Mouse (Mus musculus) skeletal muscle tissue, postnatal 0 days (tissue): ENCODE measurements around the gene Ccdc173. TPM values are rescaled to one million over a fixed set of nuclear protein-coding genes. Genes with fewer than 3 reads are reported as not detected.

Experiments used
- polyA plus RNA-seq: library from polyadenylated mRNA; unstranded; fragments of >200 nt; fragmentation: Nextera tagmentation; extraction: Ambion mirVana; gene quantifications from 2 replicates; pipeline ENCODE4 v1.2.1, GENCODE M21; 2015

Ccdc173 gene
- 0.73 and 0.83 TPM in 2 replicates for polyA plus RNA-seq

GRCm38 (mm10) chr2:69789429-69790069 is at the start of gene Ccdc173, which contains the start of gene Phospho2:
TSS of gene Ccdc173 (minus strand) at chr2:69789575.
TSS of gene Phospho2 (plus strand) at chr2:69789623.

GRCm38 (mm10) chr2:69821711-69822110 is 32.3 kb upstream of the Ccdc173 start, which contains the start of gene Klhl23:
TSS of gene Klhl23 (plus strand) at chr2:69821944.

GRCm38 (mm10) chr2:69722273-69722649 is 67.1 kb downstream of the Ccdc173 start, which contains the start of gene Ppig:
TSS of gene Ppig (plus strand) at chr2:69722545.

DNA sequence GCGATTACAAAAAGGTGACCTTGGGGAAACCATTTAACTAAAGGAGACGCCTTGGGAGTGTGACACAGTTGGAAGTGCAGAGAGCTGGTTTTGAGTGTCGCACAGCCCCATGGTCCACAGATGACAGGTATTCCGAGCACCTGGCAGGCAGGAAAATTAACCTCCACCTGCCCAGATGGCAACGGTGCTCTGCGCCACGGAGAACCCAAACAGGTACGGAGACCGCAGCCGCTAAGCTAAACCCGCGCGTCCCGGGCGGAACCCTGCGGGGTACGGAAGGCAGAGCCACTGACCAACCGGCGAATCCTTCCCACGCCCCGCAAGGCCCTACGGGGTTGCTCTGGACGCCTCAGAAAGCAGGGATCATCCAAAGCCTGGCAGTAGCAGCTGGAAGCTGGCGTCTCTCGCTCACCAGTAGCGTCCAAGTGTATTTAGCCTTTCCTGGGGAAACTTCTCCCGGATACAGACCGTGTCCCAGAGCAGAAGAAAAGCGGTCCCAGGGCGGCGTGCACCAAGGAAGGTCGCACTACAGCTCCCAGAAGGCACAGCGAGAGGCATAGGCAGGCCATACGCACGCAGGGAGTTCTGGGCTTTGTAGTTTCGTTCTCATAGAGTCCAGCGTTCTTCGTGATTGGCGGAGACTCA is 76.3 kb downstream of the Ccdc173 start, which contains the start of gene Fastkd1:
Gene Fastkd1, minus strand, starts transcription at position 536 of the 645 bp plus-strand sequence.

Other genes with a start within 250 kb of the Ccdc173 start
- 0.03 TPM in 1 of 2 replicates, not detected in the other for gene Lrp2, start 203.5 kb downstream of the Ccdc173 start, polyA plus RNA-seq
- 10.9 and 11.5 TPM in 2 replicates for gene Bbs5, start 142.4 kb downstream of the Ccdc173 start, polyA plus RNA-seq
- 254 and 281 TPM in 2 replicates for gene Klhl41, start 119.5 kb downstream of the Ccdc173 start, polyA plus RNA-seq
- gene Fastkd1, start 76.1 kb downstream of the Ccdc173 start, polyA plus RNA-seq = 11.2 and 12.9 TPM in 2 replicates
- gene Ppig, start 67.0 kb downstream of the Ccdc173 start, polyA plus RNA-seq = 84.2 and 89.0 TPM in 2 replicates
- gene Phospho2, start within 50 bp of the Ccdc173 start, polyA plus RNA-seq = 13.2 and 14.3 TPM in 2 replicates
- gene Klhl23, start 32.4 kb upstream of the Ccdc173 start, polyA plus RNA-seq = 15.7 and 18.1 TPM in 2 replicates
- gene Ssb, start 72.0 kb upstream of the Ccdc173 start, polyA plus RNA-seq = 152 and 161 TPM in 2 replicates
- gene Mettl5, start 96.0 kb upstream of the Ccdc173 start, polyA plus RNA-seq = 31.6 and 33.3 TPM in 2 replicates
- gene Ubr3, start 107.7 kb upstream of the Ccdc173 start, polyA plus RNA-seq = 12.5 and 16.9 TPM in 2 replicates
- 0.05 TPM in 2 replicates for gene Myo3b, start 249.6 kb upstream of the Ccdc173 start, polyA plus RNA-seq